Mouse (Mus musculus): Measurements from ENCODE around the gene Lilra6.
"Not testable (repeated sequence)": the region's sequence is repeated elsewhere in the genome, so short reads cannot be mapped to it uniquely, and the experiment has no call there.

The Lilra6 gene

DNA sequence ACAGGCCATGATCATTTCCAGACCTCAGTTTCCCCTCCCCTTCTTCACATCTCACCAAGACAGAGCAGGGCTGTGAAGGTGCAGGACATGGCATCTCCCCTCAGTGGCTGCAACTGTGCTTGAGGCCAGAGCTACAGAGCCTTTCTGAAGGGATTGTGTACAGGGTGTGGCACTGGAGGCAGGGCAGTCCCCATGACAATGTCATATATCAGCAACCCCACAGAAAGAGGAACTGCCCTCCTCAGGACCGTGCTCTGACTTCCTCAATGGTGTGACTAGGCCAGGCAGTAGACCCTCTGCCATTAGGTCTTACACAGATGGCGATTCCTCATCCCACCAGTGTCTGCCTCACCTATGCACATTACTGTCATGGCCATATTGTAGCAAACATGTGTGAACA, at the start of gene Lilra6:
Gene Lilra6 (minus strand): TSS at position 117 of the 400 bp plus-strand sequence.
- not testable (repeated sequence) for DNase-seq (ENCODE audit: low spot score in 2 of 2)

DNA sequence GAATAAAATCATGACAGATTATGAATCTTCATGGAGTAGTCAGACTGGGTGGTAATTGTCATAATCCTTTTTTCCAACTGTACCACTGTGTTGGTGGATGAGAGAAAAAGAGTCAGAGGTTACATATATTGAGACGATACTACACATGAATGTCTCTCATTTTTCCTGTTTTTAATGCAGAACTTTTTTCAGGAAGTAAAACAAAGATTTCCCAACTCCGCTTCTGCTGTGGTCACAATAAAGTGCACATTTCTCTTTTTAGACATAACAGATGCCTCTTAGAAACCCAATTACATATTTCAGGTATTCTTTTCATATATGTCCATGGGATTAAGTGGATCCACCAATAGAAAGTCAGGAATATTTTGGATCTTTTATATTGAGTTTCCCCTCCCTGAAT, 46.7 kb upstream of the Lilra6 start:
- no peak for DNase-seq (ENCODE audit: low spot score in 2 of 2)

DNA sequence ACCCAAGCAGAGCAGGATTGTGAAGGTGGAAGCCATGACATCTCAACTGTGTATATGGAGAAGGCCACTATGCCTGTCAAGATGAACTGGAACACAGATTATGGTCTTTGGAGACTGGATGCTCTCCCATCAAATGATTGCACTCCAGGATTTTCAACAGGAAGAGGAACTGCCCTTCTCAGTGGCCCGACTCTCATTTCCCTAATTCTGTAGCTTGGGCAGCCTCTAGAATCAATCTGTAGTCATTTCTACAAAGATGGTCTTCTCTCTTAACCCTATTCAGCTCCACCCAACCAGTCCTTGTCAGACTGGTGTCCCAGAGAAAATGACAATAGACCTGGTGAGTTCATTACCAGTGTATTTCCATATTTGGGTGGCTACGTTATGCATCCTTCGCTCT, 42.1 kb upstream of the Lilra6 start:
- no peak for DNase-seq (ENCODE audit: low spot score in 2 of 2)

DNA sequence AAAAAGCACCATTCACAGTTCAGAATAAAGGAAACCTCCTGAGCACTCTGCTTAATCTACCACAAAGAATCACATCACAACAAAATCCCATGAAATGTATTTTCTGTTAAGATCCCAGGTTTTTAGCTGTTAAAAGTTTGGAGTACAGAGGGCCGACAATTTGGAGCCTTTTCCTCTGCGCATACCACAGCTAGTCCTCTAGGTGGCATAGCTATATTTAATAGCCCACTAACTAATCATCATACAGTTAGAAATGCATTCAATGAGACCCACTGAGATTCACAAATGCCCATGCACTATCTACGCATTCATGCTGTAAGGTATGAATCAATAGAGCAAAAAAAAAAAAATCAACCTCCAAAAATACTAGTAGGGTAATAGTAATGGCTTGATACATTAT, 33.9 kb upstream of the Lilra6 start:
- DNase-seq (ENCODE audit: low spot score in 2 of 2) = no peak

DNA sequence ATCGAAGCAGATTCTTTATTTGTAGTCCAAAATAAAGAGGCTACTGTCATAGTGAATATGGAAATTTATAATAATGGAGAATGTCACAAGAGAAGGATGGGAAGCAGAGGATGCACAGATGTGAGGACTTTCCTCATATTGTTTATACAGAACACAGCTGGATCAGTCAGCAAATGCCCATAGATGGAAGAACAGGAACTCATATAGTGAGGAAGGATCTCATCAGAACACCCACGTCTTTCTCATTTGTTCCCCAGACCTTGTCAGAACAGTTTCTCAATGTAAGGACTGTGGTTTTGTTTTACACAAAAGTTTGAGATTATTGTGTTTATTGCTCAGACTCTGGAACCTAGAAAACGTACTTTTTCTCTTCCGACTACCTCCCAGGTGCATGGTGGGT, 32.9 kb upstream of the Lilra6 start:
- DNase-seq (ENCODE audit: low spot score in 2 of 2) = no peak

- DNase-seq (ENCODE audit: low spot score in 2 of 2) = no peak
These were observed 30.8 kb upstream of the Lilra6 start for GRCm38 (mm10) chr7:3946117-3946516.

GRCm38 (mm10) chr7:3940915-3941314, 25.6 kb upstream of the Lilra6 start:
- DNase-seq (ENCODE audit: low spot score in 2 of 2) = no peak

GRCm38 (mm10) chr7:3939866-3940525, 24.7 kb upstream of the Lilra6 start:
- no peak for DNase-seq (ENCODE audit: low spot score in 2 of 2)

DNA sequence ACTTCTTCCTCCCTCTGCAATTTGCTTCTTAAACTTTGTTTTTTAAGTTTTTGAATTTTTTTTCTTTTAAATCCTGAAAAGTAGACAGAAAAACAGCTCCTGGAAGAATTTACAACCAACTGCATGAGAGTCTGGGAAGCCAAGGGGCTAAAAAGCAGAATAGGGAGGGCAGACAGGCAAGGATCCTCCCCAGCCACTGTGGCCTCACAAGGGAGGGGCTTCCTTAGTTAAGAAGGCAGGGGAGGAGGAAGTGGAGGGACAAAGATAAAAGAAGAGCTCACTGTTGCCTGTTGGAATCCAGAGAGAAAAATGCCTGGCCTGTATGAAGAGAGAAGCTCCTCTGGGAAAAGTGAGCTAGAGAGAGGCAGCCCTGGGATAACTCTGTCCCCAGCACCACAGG, 20.2 kb upstream of the Lilra6 start:
- DNase-seq (ENCODE audit: low spot score in 2 of 2) = not testable (repeated sequence)

DNA sequence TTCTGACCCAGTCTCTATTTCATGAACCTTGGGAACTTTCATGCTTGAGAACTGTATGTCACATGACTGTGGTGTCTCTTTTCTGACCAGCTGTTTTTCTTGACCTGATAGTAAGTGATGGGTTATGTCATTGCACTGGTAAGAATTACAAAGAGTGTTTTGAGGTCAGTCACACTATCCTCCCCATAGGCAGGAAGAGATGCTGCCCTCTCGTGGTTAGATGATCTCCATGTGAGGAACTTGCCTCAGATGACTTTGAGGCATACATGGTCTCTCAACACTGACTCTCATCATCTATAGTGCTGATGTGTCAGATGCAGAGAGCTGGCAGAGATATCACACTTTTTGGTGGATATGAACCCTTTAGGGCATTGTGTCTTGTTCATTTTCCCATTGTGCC, 11.6 kb downstream of the Lilra6 start:
- DNase-seq (ENCODE audit: low spot score in 2 of 2) = no peak

DNA sequence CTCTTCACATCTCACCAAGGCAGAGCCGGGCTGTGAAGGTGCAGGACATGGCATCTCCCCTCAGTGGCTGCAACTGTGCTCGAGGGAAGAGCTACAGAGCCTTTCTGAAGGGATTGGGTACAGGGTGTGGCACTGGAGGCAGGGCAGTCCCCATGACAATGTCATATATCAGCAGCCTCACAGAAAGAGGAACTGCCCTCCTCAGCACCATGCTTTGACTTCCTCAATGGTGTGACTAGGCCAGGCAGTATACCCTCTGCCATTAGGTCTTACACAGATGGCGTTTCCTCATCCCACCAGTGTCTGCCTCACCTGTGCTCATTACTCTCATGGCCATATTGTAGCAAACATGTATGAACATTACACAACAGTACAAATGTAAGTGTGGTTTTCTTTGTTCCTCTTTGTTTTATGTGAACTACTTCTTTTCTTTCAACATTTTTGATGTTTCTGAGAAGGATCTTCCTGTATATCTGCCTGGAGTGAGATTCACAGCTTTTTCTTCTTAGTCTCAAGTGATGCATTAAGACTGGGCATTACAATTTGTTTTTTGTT, 17.2 kb downstream of the Lilra6 start, which contains the start of gene Gm14548:
Gene Gm14548 (minus strand): TSS at position 85 of the 555 bp plus-strand sequence.
- not testable (repeated sequence) for DNase-seq (ENCODE audit: low spot score in 2 of 2)

GRCm38 (mm10) chr7:3875032-3875431, 40.3 kb downstream of the Lilra6 start:
- not testable (repeated sequence) for DNase-seq (ENCODE audit: low spot score in 2 of 2)

All from urinary bladder, postnatal 4 days (tissue).